Mouse (Mus musculus): ENCODE measurements around the gene Ppp1r3c.

GRCm38 (mm10) chr19:36693530-36693929 lies 42.9 kb downstream of the Ppp1r3c start:
- no peak for TF ChIP-seq POLR2A (IDR thresholded peaks at IDR 0.05; ENCODE audit: low read depth, low read length)
- TF ChIP-seq CTCF (IDR thresholded peaks at IDR 0.05; ENCODE audit: borderline replicate concordance, insufficient read depth, low read length): no peak

Measured in embryonic fibroblast, embryonic 13.5 days (primary cell).